Mouse (Mus musculus): ENCODE measurements around the gene Gm7942. TPM values are rescaled to one million over a fixed set of nuclear protein-coding genes. Genes with fewer than 3 reads are reported as not detected.

Gm7942 gene
- not detected for polyA plus RNA-seq (2017; shearing (Covaris generic))

GRCm38 (mm10) chr5:95106638-95107037, at the start of gene Gm7942:
Gene Gm7942, plus strand, starts transcription at chr5:95106938.

Other genes starting within 250 kb of the Gm7942 start
- under 1 TPM in 1 of 2 experiments, not detected in 1; 0.96 TPM for gene Gm3183, start 241.5 kb upstream of the Gm7942 start, polyA plus RNA-seq (2017; shearing (Covaris generic))
- not detected for gene Gm6367, start 118.3 kb upstream of the Gm7942 start, polyA plus RNA-seq (2017; shearing (Covaris generic))
- gene Gm16513, start 75.7 kb downstream of the Gm7942 start, polyA plus RNA-seq (2017; shearing (Covaris generic)) = 1 to 10 TPM in 1 of 2 experiments, not detected in 1; 1.8 TPM
- gene Gm10424, start 165.8 kb downstream of the Gm7942 start, polyA plus RNA-seq (2017; shearing (Covaris generic)) = not detected
- gene Gm3259, start 199.0 kb downstream of the Gm7942 start, polyA plus RNA-seq (2017; shearing (Covaris generic)) = under 1 TPM in 1 of 2 experiments, not detected in 1; 0.43 TPM